Mouse (Mus musculus) bone marrow macrophage, adult 2 months (primary cell): Measurements from ENCODE around the gene Eif4a3.

ENCODE experiments used
- CTCF ChIP-seq: IDR thresholded peaks from 2 replicates; pipeline ENCODE4 v1.5.1; 2012; ENCODE audit warnings: low read depth, mild to moderate bottlenecking, low read length, moderate library complexity
- POLR2A ChIP-seq: IDR thresholded peaks from 2 replicates; pipeline ENCODE4 v1.6.1; 2012; ENCODE audit warnings: mild to moderate bottlenecking, low read depth, low read length, borderline replicate concordance

- no peak for TF ChIP-seq CTCF
- no peak for TF ChIP-seq POLR2A
These were observed 47.2 kb upstream of the Eif4a3 start for GRCm38 (mm10) chr11:119347125-119347524.
